Mouse (Mus musculus) kidney, adult 2 months (tissue): ENCODE results near the gene Rab1a. TPM values are rescaled to one million over a fixed set of nuclear protein-coding genes. Genes with fewer than 3 reads are reported as not detected.
"Not testable (repeated sequence)": the region's sequence is repeated elsewhere in the genome, so short reads cannot be mapped to it uniquely, and the experiment has no call there.

ENCODE experiments used
- DNase-seq: peaks from one replicate; pipeline ENCODE4 v3.0.0; 2021
- H3K27ac ChIP-seq: fragments of 200-500 bp; 2 replicates; pipeline ENCODE4 v1.5.1; 2012; ENCODE audit warnings: low read depth, low read length, control low read depth, inconsistent platforms; ENCODE audit not compliant: insufficient read depth
- H3K27me3 ChIP-seq: fragments of 200-500 bp; replicated peaks from 2 replicates; pipeline ENCODE4 v1.6.1; 2012; ENCODE audit warnings: mild to moderate bottlenecking, moderate library complexity, low read length, inconsistent platforms; ENCODE audit not compliant: control insufficient read depth, insufficient read depth
- H3K36me3 ChIP-seq: fragments of 200-500 bp; 2 replicates; pipeline ENCODE4 v1.6.1; 2012; ENCODE audit warnings: mild to moderate bottlenecking, moderate library complexity, low read length, inconsistent platforms; ENCODE audit not compliant: control insufficient read depth, insufficient read depth
- H3K4me1 ChIP-seq: fragments of 200-500 bp; 2 replicates; pipeline ENCODE4 v1.6.1; 2011; ENCODE audit warnings: low read length; ENCODE audit not compliant: control insufficient read depth, insufficient read depth
- H3K4me3 ChIP-seq: fragments of 200-500 bp; 2 replicates; pipeline ENCODE4 v1.5.1; 2011; ENCODE audit warnings: mild to moderate bottlenecking, low read depth, low read length, control low read depth; ENCODE audit not compliant: insufficient read depth
- CTCF ChIP-seq: fragments of 200-500 bp; conservative IDR thresholded peaks from 2 replicates; pipeline ENCODE4 v1.5.1; 2011; ENCODE audit warnings: low read depth, mild to moderate bottlenecking, control low read depth, low read length, moderate library complexity, mixed read lengths; ENCODE audit not compliant: insufficient read depth, insufficient read length
- POLR2A ChIP-seq: fragments of 200-500 bp; IDR thresholded peaks from one replicate; pipeline ENCODE4 v1.6.1; 2011; ENCODE audit warnings: low read depth, low read length, control low read depth
- WGBS: fragments of 180-500 bp; shearing (Covaris S2); methylation state at CpG from one replicate; pipeline ENCODE4 v1.1.7; 2018; 5-methylcytosine and 5-hydroxymethylcytosine counted together
- polyA plus RNA-seq: library from polyadenylated mRNA; depleted of rRNA; stranded (reverse); fragments of >200 nt; gene quantifications from 2 replicates; pipeline ENCODE4 v1.2.3, GENCODE M21; 2012; rRNA removed

The Rab1a gene
- polyA plus RNA-seq = 97.5 and 119 TPM in 2 replicates

DNA sequence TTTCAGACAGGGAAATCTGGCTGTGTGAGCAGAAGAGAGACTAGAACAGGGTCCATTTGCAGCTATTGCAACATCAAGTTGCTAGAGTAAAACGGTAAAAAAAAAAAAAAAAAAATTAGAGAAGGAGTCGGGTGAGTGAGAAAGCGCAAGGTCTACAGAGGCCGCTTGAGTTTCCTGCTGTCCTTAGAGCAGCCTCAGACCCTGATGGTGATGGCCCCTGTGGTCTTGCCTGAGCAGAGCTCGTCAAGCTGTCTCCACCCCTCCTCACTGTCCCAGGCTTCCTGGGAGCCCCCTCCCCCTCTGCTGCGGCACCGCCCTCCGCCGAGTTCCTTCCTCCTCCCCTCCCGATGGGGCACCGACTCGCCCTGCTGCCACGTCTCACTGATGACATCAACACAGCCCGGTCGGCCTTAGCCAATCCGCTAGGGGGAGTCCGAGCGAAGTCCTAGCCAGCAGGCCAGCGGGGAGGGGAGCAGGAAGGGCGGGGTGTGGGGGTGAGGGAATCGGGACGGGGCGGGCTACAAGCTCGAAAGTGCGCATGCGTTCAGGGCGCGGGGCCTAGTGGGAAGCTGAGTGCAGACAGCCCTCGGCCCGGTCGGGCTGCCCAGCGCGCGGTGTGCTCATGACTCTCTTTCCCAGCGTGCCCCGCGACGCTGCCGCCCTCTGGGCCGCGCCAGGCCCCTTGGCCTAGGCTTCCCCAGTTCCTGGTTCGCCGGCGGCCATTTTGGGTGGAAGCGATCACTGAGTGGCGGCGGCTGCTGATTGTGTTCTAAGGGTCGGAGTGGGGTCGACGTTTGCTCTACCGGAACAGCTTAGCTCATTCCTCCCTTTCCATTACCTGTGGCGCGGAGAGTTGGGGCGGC is at the start of gene Rab1a:
Gene Rab1a, plus strand, starts transcription at position 720 of the 863 bp plus-strand sequence.
- peak; percentile 100 for DNase-seq
- Histone ChIP-seq H3K36me3 (no peaks in the 10 kb centered on the region), H3K4me3 (peak within 1 kb of the TSS; percentile 99), H3K4me1 (peaks cover 18% of the 10 kb centered on the region), H3K27ac (peak within 1 kb of the TSS; percentile 88), H3K27me3 (no peaks in the 10 kb centered on the region)
- TF ChIP-seq CTCF (peak; percentile 72), POLR2A (peak; percentile 85)
- under 1% methylated on average over 54 of the region's 54 CpGs for WGBS

DNA sequence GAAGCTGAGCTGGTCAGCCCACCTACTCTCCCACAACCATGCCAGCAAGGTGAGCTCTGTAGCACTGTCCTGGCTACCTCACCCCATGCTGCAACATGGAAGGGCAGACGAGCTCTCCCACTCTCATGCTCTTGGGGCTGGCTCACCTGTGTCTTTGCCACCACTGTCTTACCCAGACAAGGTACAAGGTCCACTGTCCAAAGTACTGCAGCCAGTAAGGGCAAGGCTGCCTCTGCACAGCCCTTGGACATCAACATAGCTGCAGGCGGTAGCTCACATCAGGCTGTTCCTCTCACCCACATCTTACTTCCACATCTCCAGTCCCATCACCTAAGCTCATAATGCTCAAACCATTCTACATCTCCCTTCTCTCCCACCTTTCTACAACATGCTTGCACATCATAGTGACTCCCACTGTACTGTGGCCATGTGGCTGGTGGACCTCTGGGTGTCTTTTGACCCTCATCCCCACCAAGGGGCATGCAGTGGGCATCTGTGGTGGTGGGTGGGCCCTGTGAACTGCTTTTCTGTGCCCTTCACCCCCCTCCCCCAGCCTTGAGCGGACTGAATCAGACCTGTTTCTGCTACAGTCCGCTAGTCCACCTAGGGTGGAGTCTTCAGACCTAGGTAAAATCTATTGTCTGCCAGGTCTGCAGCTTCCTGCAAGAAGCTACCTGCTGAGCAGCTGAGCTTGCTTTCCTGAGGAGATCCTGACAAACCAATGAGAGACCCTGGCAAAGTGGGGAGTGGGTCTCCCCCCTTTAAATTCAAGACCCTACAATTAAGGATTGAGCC is 48.9 kb upstream of the Rab1a start:
- no peaks in the 10 kb centered on the region for H3K36me3 ChIP-seq
- H3K27ac ChIP-seq = no peak overlapping the region
- H3K27me3 ChIP-seq = no peaks in the 10 kb centered on the region
- no peaks in the 10 kb centered on the region; the same call in 1 of the 2 replicates for H3K4me1 ChIP-seq
- no peak overlapping the region for H3K4me3 ChIP-seq
- TF ChIP-seq POLR2A = no peak
- no peak for TF ChIP-seq CTCF
- WGBS = 69% methylated on average over 4 of the region's 4 CpGs
- peak; percentile 63 for DNase-seq

DNA sequence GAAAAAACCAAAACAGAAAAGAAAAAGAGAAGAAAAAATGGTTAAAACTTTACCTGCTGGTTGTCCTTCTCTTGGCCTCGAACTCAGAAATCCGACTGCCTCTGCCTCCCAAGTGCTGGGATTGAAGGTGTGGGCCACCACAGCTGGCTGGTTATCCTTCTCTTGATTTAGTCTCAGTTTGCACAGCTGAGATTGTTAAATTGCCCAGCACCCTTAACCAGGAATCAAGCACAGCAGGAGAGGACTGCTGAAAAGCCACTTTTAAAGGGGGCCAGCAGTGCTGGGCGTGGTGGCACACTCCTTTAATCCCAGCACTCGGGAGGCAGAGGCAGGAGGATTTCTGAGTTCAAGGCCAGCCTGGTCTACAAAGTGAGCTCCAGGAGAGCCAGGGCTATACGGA is 47.7 kb upstream of the Rab1a start:
- H3K4me3 ChIP-seq, DNase-seq, H3K27ac ChIP-seq, H3K4me1 ChIP-seq, H3K27me3 ChIP-seq, H3K36me3 ChIP-seq: not testable (repeated sequence)
- WGBS = 96% methylated on average over 5 of the region's 5 CpGs

DNA sequence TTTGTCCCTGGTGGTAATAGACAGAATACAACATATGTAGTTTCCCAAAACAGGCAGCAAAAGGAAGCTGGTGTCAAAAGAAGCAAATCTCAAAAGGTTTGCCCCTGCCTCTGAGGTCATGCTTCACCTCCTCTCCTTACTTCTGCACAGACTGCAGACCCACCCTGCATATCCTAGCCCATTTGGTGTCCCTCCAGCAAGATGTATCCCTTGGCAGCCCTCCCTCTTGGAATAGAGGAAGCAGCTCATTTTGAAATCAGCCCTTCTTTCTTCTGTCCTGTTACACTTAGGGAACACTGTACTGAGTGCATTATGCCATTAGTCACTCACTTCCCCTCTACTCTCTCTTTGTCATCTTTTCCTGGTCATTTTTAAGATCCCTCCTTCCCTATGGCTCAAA is 42.4 kb upstream of the Rab1a start:
- H3K36me3 ChIP-seq = no peaks in the 10 kb centered on the region
- H3K4me1 ChIP-seq = no peaks in the 10 kb centered on the region
- DNase-seq = no peak
- no peak for TF ChIP-seq CTCF
- no peak for TF ChIP-seq POLR2A
- H3K4me3 ChIP-seq = no peak overlapping the region
- H3K27me3 ChIP-seq = no peaks in the 10 kb centered on the region
- H3K27ac ChIP-seq = no peak overlapping the region

DNA sequence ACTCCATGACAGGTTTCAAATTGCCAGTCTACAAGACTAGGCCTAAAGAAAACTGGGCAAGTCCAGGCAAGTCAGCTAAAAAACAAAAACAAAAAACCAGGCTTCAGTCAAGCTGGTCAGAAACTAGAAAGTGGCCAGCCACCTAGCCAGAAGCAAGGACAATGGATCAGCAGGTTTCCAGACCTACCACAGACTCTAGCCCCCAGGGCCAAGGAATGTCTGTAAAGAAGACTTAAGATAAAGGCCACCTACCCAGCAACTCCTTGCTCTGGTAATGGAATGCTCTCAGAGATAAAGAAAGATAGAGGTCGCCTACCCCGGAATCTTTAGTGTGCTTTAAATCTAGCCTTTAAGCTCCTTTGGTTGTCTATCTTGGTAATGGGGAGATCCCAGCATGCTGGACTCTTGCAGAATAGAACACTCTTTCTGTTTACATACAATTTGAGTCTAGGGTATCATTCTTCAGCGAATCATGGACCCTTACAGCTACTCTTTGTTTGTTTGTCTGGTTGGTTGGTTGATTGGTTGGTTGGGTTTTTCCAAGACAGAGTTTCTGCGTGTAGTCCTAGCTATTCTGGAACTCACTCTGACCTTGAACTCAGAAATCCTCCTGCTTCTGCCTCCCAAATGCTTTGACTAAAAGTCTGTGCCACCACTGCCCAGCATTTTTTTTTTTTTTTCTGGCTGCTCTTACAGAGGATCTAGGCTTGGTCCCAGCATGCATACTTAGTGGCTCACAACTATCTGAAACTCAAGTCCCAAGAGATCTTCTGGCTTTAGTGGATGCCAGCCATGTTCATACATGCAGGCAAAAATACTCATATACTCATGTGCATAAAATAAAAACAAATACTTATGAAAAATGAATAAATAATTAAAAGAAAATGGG is 36.0 kb upstream of the Rab1a start:
- WGBS = 90% methylated on average over 4 of the region's 4 CpGs
- TF ChIP-seq POLR2A = no peak
- no peak for TF ChIP-seq CTCF
- DNase-seq = no peak
- Histone ChIP-seq H3K4me1 (no peaks in the 10 kb centered on the region), H3K4me3 (no peak overlapping the region), H3K27me3 (no peaks in the 10 kb centered on the region), H3K27ac (no peak overlapping the region), H3K36me3 (no peaks in the 10 kb centered on the region)

DNA sequence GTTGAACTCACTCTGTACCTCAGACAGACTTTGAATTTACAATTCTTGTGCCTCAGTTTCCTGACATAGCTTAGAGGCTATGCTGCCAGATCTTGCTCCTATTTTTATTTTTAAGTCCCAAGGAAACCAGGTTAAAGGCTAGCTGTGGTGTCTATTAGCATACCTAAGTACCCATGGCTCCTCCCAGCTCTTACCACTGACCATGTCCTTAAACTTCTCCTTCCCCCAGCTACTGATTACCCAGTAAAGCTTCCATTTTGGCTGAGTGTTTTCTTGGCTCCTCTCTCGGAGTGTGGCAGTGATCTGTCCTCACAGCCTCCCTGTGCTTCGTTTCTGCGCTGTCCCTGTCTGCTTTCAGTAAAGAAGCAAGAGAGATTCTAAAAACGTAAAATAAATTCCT is 35.2 kb upstream of the Rab1a start:
- 83% methylated on average over 4 of the region's 4 CpGs for WGBS
- TF ChIP-seq POLR2A = no peak
- TF ChIP-seq CTCF = no peak
- DNase-seq = peak; percentile 44

DNA sequence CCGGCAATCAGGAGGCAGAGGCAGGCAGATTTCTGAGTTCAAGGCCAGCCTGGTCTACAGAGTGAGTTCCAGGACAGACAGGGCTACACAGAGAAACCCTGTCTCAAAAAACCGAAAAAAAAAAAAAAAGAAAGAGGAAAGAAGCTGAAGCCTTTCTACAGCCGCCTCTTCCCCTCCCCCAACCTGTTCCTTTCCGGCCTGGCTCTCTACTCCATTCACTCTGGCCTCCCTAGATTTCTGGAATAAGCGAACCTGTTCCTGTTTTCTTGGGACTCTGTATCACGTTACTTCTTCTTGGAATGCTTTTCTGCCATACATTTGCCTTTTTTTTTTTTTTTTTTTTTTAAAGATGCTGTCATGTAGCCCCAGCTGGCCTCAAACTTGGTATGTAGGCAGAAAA is 34.8 kb upstream of the Rab1a start:
- not testable (repeated sequence) for DNase-seq, H3K4me1 ChIP-seq, H3K27ac ChIP-seq, H3K27me3 ChIP-seq, H3K4me3 ChIP-seq, H3K36me3 ChIP-seq
- 86% methylated on average over 6 of the region's 6 CpGs for WGBS

More for the DNA sequence above, 35.2 kb upstream of the Rab1a start:
- Histone ChIP-seq H3K27ac (no peak overlapping the region), H3K36me3 (no peaks in the 10 kb centered on the region), H3K4me1 (no peaks in the 10 kb centered on the region), H3K4me3 (no peak overlapping the region), H3K27me3 (no peaks in the 10 kb centered on the region)
